Mouse (Mus musculus): ENCODE results near the gene Anapc7. TPM values are rescaled to one million over a fixed set of nuclear protein-coding genes. Genes with fewer than 3 reads are reported as not detected.

The Anapc7 gene
- polyA plus RNA-seq, 3 experiments from 2014 or later = 12.5 to 18.2 (median 16.3) TPM

Other genes starting within 250 kb of the Anapc7 start
- 10 to 100 TPM; 31.9 to 54.2 (median 48.9) TPM for gene Hvcn1, start 214.9 kb upstream of the Anapc7 start, polyA plus RNA-seq (2017; shearing (Covaris generic))
- gene Tctn1, start 157.2 kb upstream of the Anapc7 start, polyA plus RNA-seq (2017; shearing (Covaris generic)) = 1 to 10 TPM in 1 of 3 experiments, under 1 TPM in 2; 0.68 to 1.7 (median 0.90) TPM
- gene Pptc7, start 137.3 kb upstream of the Anapc7 start, polyA plus RNA-seq (2017; shearing (Covaris generic)) = 10 to 100 TPM in 2 of 3 experiments, 1 to 10 TPM in 1; 9.6 to 21.6 (median 20.9) TPM
- 10 to 100 TPM in 2 of 3 experiments, 1 to 10 TPM in 1; 6.1 to 16.8 (median 13.9) TPM for gene Rad9b, start 67.5 kb upstream of the Anapc7 start, polyA plus RNA-seq (2017; shearing (Covaris generic))
- 100 to 1,000 TPM; 206 to 295 (median 210) TPM for gene Vps29, start 67.3 kb upstream of the Anapc7 start, polyA plus RNA-seq (2017; shearing (Covaris generic))
- gene Gpn3, start 49.8 kb upstream of the Anapc7 start, polyA plus RNA-seq (2017; shearing (Covaris generic)) = 10 to 100 TPM; 42.4 to 69.7 (median 60.2) TPM
- 1 to 10 TPM; 7.3 to 9.4 (median 7.9) TPM for gene Fam216a, start 49.3 kb upstream of the Anapc7 start, polyA plus RNA-seq (2017; shearing (Covaris generic))
- 100 to 1,000 TPM; 331 to 710 (median 523) TPM for gene Arpc3, start 29.8 kb upstream of the Anapc7 start, polyA plus RNA-seq (2017; shearing (Covaris generic))
- 10 to 100 TPM; 12.5 to 16.2 (median 13.1) TPM for gene Atp2a2, start 80.5 kb downstream of the Anapc7 start, polyA plus RNA-seq (2017; shearing (Covaris generic))
- gene Ift81, start 192.8 kb downstream of the Anapc7 start, polyA plus RNA-seq (2017; shearing (Covaris generic)) = 1 to 10 TPM; 3.0 to 8.2 (median 6.3) TPM
- 100 to 1,000 TPM in 1 of 3 experiments, 10 to 100 TPM in 2; 53.2 to 109 (median 90.0) TPM for gene P2rx7, start 222.2 kb downstream of the Anapc7 start, polyA plus RNA-seq (2017; shearing (Covaris generic))